Mouse (Mus musculus): Measurements from ENCODE around the gene Pbld1.

Pbld1 gene

DNA sequence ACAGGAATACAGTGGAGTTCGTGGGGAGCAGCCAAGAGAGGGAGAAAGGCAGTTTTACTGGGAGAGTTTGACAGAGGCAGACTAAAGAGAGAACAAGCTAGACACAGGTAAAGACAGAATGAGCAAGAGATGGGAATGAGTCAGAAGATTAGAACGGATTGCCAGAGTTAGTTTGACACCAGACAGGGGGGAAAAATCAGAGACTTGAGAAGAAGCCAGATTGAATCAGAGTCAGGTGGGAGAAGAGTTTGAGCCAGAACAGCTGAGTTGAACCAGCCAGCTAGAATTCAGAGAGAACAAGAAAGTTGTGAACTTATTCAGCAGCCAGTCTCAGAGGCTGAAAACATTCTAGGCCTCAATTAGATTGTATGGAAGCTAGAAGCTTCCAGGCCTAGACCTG, at the start of gene Pbld1:
Gene Pbld1 (plus strand): TSS at position 301 of the 400 bp plus-strand sequence.
- DNase-seq (ENCODE audit: low read depth, low spot score), result no peak

- no peak for DNase-seq (ENCODE audit: low read depth, low spot score)
Observed at GRCm38 (mm10) chr10:63010268-63010667, 49.7 kb upstream of the Pbld1 start.

DNA sequence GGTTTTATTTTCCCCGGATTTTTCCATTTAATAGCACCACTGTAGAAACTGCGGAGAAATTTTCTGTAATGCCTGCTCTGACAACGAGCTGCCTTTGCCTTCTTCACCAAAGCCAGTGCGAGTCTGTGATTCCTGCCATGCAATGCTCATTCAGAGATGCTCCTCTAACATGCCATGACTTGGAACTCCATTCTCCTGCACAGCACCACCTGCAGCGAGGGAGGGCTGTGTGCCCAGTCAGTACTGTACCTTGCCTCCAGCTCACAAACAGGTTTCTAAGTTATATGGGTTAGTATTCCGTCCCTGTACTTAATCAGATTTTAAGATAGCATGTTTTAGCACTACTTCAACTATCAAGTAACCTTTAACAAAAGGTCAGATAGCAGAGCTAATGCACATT, 48.4 kb upstream of the Pbld1 start:
- no peak for DNase-seq (ENCODE audit: low read depth, low spot score)

- no peak for DNase-seq (ENCODE audit: low read depth, low spot score)
Observed at GRCm38 (mm10) chr10:63013476-63013875, 46.5 kb upstream of the Pbld1 start.

DNA sequence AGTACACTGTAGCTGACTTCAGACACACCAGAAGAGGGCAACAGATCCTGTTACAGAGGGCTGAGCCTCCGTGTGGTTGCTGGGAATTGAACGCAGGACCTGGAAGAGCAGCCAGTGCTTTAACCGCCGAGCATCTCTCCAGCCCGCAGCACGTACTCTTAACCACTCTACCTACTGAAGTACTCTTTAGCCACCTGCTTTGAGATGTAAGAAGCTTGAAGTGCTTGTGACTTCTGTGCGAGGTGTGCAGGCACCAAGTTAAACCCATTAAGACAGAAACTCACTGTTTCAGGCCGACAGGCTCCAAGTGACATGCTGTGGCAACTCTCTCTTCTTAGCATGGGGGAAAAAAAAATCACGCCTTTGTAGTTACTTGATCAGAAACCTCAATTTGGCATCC, 45.8 kb upstream of the Pbld1 start:
- no peak for DNase-seq (ENCODE audit: low read depth, low spot score)

GRCm38 (mm10) chr10:63019304-63019703, 40.7 kb upstream of the Pbld1 start:
- DNase-seq (ENCODE audit: low read depth, low spot score), result no peak

GRCm38 (mm10) chr10:63021702-63022101, 38.3 kb upstream of the Pbld1 start:
- no peak for DNase-seq (ENCODE audit: low read depth, low spot score)

DNA sequence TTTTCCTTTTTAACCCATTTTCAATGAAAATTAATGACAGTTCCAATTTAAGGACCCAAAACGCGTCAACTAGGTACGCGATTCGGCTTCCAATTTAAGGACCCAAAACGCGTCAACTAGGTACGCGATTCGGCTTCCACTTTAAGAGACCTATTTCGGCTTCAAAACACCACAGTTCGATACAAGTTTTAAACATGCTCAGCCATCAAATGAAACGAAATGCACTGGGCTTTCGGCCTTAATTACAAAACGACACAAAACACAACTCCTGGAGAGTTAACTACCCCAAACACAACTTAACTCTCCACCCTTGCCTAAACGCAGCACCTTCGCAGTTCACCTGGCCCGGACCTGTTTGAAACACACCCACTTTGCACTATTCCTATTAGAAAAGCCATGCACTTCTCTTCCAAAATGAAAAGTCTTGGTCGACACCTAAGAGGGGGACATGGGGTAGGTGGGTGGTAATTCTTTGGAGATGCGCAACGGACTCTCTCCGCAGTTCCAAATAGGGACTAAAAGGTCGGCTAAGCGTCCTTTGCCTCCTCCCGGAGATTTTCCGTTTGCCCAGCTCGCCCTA, 37.3 kb upstream of the Pbld1 start:
- no peak for DNase-seq (ENCODE audit: low read depth, low spot score)

- DNase-seq (ENCODE audit: low read depth, low spot score), result peak; percentile 30
Observed at GRCm38 (mm10) chr10:63023121-63023748, 36.7 kb upstream of the Pbld1 start.

GRCm38 (mm10) chr10:63023749-63024579, 36.0 kb upstream of the Pbld1 start, which contains the start of the genes Hnrnph3 and Pbld2:
Gene Hnrnph3 (minus strand): TSS chr10:63024217.
Gene Pbld2 (plus strand): TSS chr10:63024315.
- peak; percentile 98 for DNase-seq (ENCODE audit: low read depth, low spot score)

- peak; percentile 47 for DNase-seq (ENCODE audit: low read depth, low spot score)
Observed at GRCm38 (mm10) chr10:63024580-63024910, 35.4 kb upstream of the Pbld1 start.

GRCm38 (mm10) chr10:63025016-63025415, 34.9 kb upstream of the Pbld1 start:
- peak; percentile 51 for DNase-seq (ENCODE audit: low read depth, low spot score)

DNA sequence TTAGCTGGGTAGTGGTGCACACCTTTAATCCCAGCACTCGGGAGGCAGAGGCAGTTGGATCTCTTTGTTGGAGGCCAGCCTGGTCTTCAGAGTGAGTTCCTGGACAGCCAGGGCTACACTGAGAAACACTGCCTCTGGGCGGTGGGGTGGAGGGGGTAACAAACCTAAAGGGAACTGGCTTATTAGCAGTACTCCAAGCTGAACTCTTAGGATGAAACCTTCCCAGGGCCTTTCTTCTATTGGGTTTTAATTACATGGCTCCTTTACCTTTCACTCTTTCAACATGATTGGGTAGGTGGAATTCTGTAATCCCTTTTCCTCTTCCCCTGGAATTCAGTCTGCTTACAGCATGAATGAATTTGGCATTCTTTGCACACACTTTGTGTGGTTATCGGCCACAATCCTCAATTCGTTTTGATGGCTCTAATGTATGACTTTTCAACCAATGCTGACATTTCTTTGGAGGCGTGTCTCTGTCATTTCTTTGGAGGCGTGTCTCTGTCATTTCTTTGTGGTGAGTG, 34.4 kb upstream of the Pbld1 start:
- no peak for DNase-seq (ENCODE audit: low read depth, low spot score)

- DNase-seq (ENCODE audit: low read depth, low spot score), result no peak
Observed at GRCm38 (mm10) chr10:63026156-63026794, 33.7 kb upstream of the Pbld1 start.

- DNase-seq (ENCODE audit: low read depth, low spot score), result no peak
Observed at GRCm38 (mm10) chr10:63026795-63027160, 33.2 kb upstream of the Pbld1 start.

DNA sequence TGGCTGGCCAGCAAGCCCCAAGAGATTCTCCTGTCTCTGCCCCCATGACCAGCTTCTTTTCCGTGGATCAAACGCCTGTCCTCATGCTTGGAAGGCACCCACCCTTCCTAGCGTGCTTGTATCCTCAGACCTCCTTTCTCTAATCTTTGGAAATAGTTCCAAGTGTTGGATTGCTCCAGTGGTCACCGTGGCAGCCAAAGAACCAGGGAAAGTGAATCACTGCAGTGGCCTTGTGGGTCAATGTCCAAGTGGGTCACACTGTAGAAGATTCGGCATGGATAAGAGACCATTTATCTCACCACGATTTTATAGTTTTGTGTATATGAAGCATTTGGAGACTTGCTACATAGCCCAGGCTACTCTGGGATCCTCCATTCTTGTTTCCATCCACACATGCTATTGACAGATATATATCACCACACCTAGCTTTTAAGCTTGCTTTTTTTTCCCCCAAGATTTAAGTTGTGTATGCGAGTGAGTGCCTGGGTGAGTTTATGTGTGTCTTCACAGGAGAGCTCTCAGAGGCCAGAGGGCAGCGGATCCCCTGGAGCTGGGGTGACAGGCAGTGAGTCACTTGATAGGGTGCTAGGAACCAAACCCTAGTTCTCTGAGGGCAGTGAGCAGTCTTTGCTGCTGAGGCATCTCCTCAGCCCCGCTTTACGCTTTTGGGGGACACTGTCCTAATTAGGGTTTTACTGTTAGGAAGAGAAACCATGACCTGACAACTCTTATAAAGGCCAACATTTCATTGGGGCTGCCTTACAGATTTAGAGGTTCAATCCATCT, 32.4 kb upstream of the Pbld1 start:
- DNase-seq (ENCODE audit: low read depth, low spot score), result no peak

GRCm38 (mm10) chr10:63028396-63028795, 31.6 kb upstream of the Pbld1 start:
- no peak for DNase-seq (ENCODE audit: low read depth, low spot score)

- no peak for DNase-seq (ENCODE audit: low read depth, low spot score)
Observed at GRCm38 (mm10) chr10:63032267-63032666, 27.7 kb upstream of the Pbld1 start.

DNA sequence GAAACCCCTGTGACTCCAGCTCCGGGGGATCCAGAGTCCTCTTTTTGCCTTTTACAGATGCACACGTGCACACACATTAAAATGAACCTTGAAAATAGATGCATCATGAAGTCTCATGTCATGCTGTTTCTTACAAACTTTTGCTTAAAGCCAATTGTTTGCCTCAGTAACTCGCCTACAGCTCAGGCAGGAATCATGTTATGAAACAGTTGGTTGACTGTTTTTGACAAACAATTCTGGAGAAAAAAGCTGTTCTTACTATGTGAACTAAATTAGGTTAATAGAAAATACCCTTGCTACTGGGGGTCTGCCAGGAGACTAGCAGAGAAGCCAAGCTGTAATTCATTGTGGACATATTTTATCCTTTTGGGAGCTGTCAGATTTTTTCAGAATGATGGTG, 27.0 kb upstream of the Pbld1 start:
- no peak for DNase-seq (ENCODE audit: low read depth, low spot score)

GRCm38 (mm10) chr10:63038571-63039320, 21.2 kb upstream of the Pbld1 start:
- no peak for DNase-seq (ENCODE audit: low read depth, low spot score)
